In the genomic region with DNA sequence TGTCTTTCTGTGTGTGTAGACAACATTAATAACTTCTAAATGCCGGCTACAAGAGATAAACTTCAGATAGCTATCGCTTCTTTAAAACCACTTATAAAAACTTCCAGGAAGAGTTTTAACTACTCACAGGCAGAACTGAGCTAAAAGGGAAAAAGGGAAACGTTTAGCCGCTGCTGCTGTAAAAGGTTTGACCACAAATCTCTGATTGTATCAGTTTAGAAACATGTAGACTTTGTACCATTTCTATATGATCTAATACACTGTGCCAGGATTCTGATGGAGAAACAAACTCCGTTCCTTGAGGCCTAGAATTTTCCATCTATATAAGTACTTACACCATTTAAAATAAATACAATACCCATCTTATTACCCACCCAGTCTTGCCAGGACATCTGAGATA, we compare ENCODE assay signal across 26 mouse cellular contexts. TPM values are rescaled to one million over a fixed set of nuclear protein-coding genes. Genes with fewer than 3 reads are reported as not detected.
DNase-seq lines count a peak whose midpoint lies in the region; ATAC-seq and TF ChIP-seq lines count a peak whose summit lies in the region.
"Had no signal": no experiment of that assay in that cellular context is flagged by ENCODE, and none has a peak within 500 bp of the region (broad histone marks: within the 10 kb centered on the region; RNA-seq: fewer than 3 reads in every experiment).

No protein-coding gene starts in this region.

- no peaks in the 10 kb centered on the region for H3K27me3 ChIP-seq in heart, embryonic 11.5 days (ENCODE audit: control insufficient read depth, insufficient read depth, low read length)
- no peaks in the 10 kb centered on the region for H3K27me3 ChIP-seq in G1E (ENCODE audit: insufficient read depth, low read length)
- H3K27me3 ChIP-seq in forebrain, embryonic 14.5 days (replicated peaks; ENCODE audit: control insufficient read depth, insufficient read depth, low read length): no peaks in the 10 kb centered on the region
- H3K27me3 ChIP-seq: hindbrain, embryonic 15.5 days; limb, embryonic 13.5 days; liver, embryonic 12.5 days; midbrain, embryonic 12.5 days had no signal

- intact Hi-C loops in heart, postnatal 14 days (cut with DNase I): no loop called here

- H3K27ac ChIP-seq in heart, embryonic 11.5 days (ENCODE audit: low read depth, low read length): peak overlapping the region; percentile 7; the same call in 1 of the 2 replicates
- no peak overlapping the region for H3K27ac ChIP-seq in forebrain, embryonic 14.5 days (ENCODE audit: low read depth, low read length)
- H3K27ac ChIP-seq: embryonic facial prominence, embryonic 10.5 days; forebrain, embryonic 10.5 days; hindbrain, embryonic 15.5 days; limb, embryonic 13.5 days; liver, embryonic 12.5 days; midbrain, embryonic 12.5 days; stomach, postnatal 0 days had no signal

- no peak overlapping the region for H3K4me3 ChIP-seq in heart, embryonic 11.5 days (ENCODE audit: low read depth, low read length)
- peak overlapping the region; percentile 50; the same call in 1 of the 2 replicates for H3K4me3 ChIP-seq in G1E (ENCODE audit: low read depth, low read length)
- no peak overlapping the region for H3K4me3 ChIP-seq in forebrain, embryonic 14.5 days (ENCODE audit: low read depth, low read length)
- H3K4me3 ChIP-seq: embryonic facial prominence, embryonic 10.5 days; forebrain, embryonic 10.5 days; hindbrain, embryonic 15.5 days; limb, embryonic 13.5 days; liver, embryonic 12.5 days; midbrain, embryonic 12.5 days had no signal

- H3K9me3 ChIP-seq in heart, embryonic 11.5 days (replicated peaks; ENCODE audit: control insufficient read depth, low read length): no peaks in the 10 kb centered on the region
- no peaks in the 10 kb centered on the region for H3K9me3 ChIP-seq in G1E (replicated peaks)
- H3K9me3 ChIP-seq in forebrain, embryonic 14.5 days (replicated peaks; ENCODE audit: control insufficient read depth, low read length): no peaks in the 10 kb centered on the region
- H3K9me3 ChIP-seq: embryonic facial prominence, embryonic 10.5 days; forebrain, embryonic 10.5 days; hindbrain, embryonic 15.5 days; limb, embryonic 13.5 days; liver, embryonic 12.5 days; midbrain, embryonic 12.5 days had no signal

- H3K9ac ChIP-seq in heart, embryonic 11.5 days (ENCODE audit: low read depth, low read length): no peak overlapping the region
- no peak overlapping the region for H3K9ac ChIP-seq in forebrain, embryonic 14.5 days (ENCODE audit: low read length)
- H3K9ac ChIP-seq: forebrain, postnatal 0 days; hindbrain, embryonic 15.5 days; limb, embryonic 13.5 days; liver, embryonic 12.5 days; midbrain, embryonic 12.5 days had no signal

- H3K4me1 ChIP-seq in heart, embryonic 11.5 days (ENCODE audit: control insufficient read depth, insufficient read depth, low read length): peaks cover 30% of the 10 kb centered on the region
- H3K4me1 ChIP-seq in G1E (ENCODE audit: insufficient read depth, low read depth, low read length): peaks cover 75% of the 10 kb centered on the region
- peaks cover 65% of the 10 kb centered on the region for H3K4me1 ChIP-seq in forebrain, embryonic 14.5 days (ENCODE audit: control insufficient read depth, insufficient read depth, low read length)

- peak overlapping the region; percentile 36 for H3K4me2 ChIP-seq in heart, embryonic 11.5 days
- H3K4me2 ChIP-seq in forebrain, embryonic 14.5 days (ENCODE audit: low read length): no peak overlapping the region
- H3K4me2 ChIP-seq: hindbrain, embryonic 15.5 days; limb, embryonic 13.5 days; liver, embryonic 12.5 days; midbrain, embryonic 12.5 days had no signal

- ATAC-seq in heart, embryonic 11.5 days (replicated peaks; ENCODE audit: insufficient number of reproducible peaks, low FRiP score, low TSS enrichment): no peak
- ATAC-seq in G1E (ENCODE audit: extremely low read depth, insufficient number of reproducible peaks, low FRiP score, poor library complexity, severe bottlenecking): peak; percentile 64
- ATAC-seq in megakaryocyte progenitor cell, adult 5-6 weeks (replicated peaks; ENCODE audit: poor library complexity): 0 out of 2 replicates have a peak, but pooled peaks have one; percentile 39
- no peak for ATAC-seq in forebrain, embryonic 14.5 days
- ATAC-seq: forebrain, postnatal 0 days; intestine, embryonic 16.5 days had no signal

- 67% methylated on average over 5 of the region's 5 CpGs for WGBS in heart, embryonic 11.5 days (ENCODE audit: insufficient replicate concordance)
- WGBS in forebrain, embryonic 14.5 days: 87% methylated on average over 5 of the region's 5 CpGs

- TF ChIP-seq CTCF in G1E (IDR thresholded peaks at IDR 0.05; ENCODE audit: low read depth, low read length): no peak

- no peaks in the 10 kb centered on the region for H3K36me3 ChIP-seq in heart, embryonic 11.5 days (ENCODE audit: control insufficient read depth, insufficient read depth, low read length)
- H3K36me3 ChIP-seq in G1E (replicated peaks): peaks cover 16% of the 10 kb centered on the region
- peaks cover 9% of the 10 kb centered on the region for H3K36me3 ChIP-seq in forebrain, embryonic 14.5 days (ENCODE audit: control insufficient read depth, insufficient read depth, low read length)
- H3K36me3 ChIP-seq: hindbrain, embryonic 15.5 days had no signal

- DNase-seq in heart, postnatal 14 days: no peak
- DNase-seq in 416B (ENCODE audit: low read depth) (peak; percentile 51), G1E (ENCODE audit: low spot score) (no peak)
- DNase-seq in adrenal gland, adult (ENCODE audit: inconsistent age in 2 of 2, low spot score in 1 of 2): no peak
- DNase-seq in forebrain, embryonic 14.5 days (ENCODE audit: low spot score): no peak
- DNase-seq: adrenal gland, postnatal 36 days; cerebellum, adult 9-10 months; forebrain, postnatal 0 days; gastrocnemius, postnatal 25 days; heart, postnatal 10 days; kidney, postnatal 4 days; layer of hippocampus, adult 9-11 months; lung, adult 18-20 months; lung, postnatal 10 days; right cerebral cortex, postnatal 14 days; thymus, adult 2 months had no signal

RNA-seq across cellular contexts. Expression of a gene that starts 17.4 kb away (rescaled TPM):
- polyA plus RNA-seq in heart, embryonic 11.5 days (2014; fragmentation: Nextera tagmentation; extraction: Ambion mirVana): 62.5 and 67.6 TPM in 2 replicates
- total RNA-seq in heart, postnatal 14 days (2021): 10 to 100 TPM; 11.1 to 12.4 TPM
- 105 and 123 TPM in 2 replicates for total RNA-seq in G1E (2014; fragmentation: Nextera tagmentation)
- total RNA-seq in G1E (2017): 79.6 and 97.8 TPM in 2 replicates
- polyA plus RNA-seq in G1E (2012): 10.6 and 12.1 TPM in 2 replicates
- total RNA-seq in megakaryocyte progenitor cell, adult 5-6 weeks (2015): 11.8 and 17.6 TPM in 2 replicates
- total RNA-seq in megakaryocyte progenitor cell, adult 5-6 weeks (2017): 15.3 and 16.1 TPM in 2 replicates
- polyA plus RNA-seq in forebrain, embryonic 14.5 days (2014; fragmentation: Nextera tagmentation; extraction: Ambion mirVana): 95.2 and 108 TPM in 2 replicates

Comparison
In these comparisons a context has a peak if more than half of its experiments do, and no peak if none do; other contexts are left out.
1. ATAC-seq: peak in G1E (single experiment) and megakaryocyte progenitor cell, adult 5-6 weeks (single experiment); none in heart, embryonic 11.5 days (single experiment) and forebrain, embryonic 14.5 days (single experiment).
2. RNA of a gene that starts 17.4 kb away (total RNA-seq): 79.6 to 123 TPM in G1E; 11.8 to 17.6 TPM in megakaryocyte progenitor cell, adult 5-6 weeks and 11.1 to 12.4 TPM in heart, postnatal 14 days; every median in the first group is over 4 times any median in the second.